Mouse (Mus musculus): ENCODE data around the gene Fndc3c1. TPM values are rescaled to one million over a fixed set of nuclear protein-coding genes. Genes with fewer than 3 reads are reported as not detected.
"Not testable (repeated sequence)": the region's sequence is repeated elsewhere in the genome, so short reads cannot be mapped to it uniquely, and the experiment has no call there.

The Fndc3c1 gene
- polyA plus RNA-seq (2021) = not detected

- TF ChIP-seq CTCF (IDR thresholded peaks at IDR 0.05) = no peak
- POLR2A ChIA-PET = no interaction called here
- H3K27me3 ChIP-seq = peaks cover 51% of the 10 kb centered on the region
- DNase-seq (ENCODE audit: low read depth, low spot score) = no peak
- CTCF ChIA-PET = no interaction called here
- ATAC-seq = no peak
- in situ Hi-C loops (cut with MboI; ENCODE audit: low pct_unique_long_range_greater_than_20kb) = no loop called here
Observed at GRCm38 (mm10) chrX:106485101-106485651, at the start of gene Fndc3c1. Gene Fndc3c1, minus strand, starts transcription at chrX:106485401.

- POLR2A ChIA-PET = no interaction called here
- no peak for TF ChIP-seq CTCF (IDR thresholded peaks at IDR 0.05)
- CTCF ChIA-PET = no interaction called here
- in situ Hi-C loops (cut with MboI; ENCODE audit: low pct_unique_long_range_greater_than_20kb) = no loop called here
- H3K27me3 ChIP-seq = peaks cover 50% of the 10 kb centered on the region
- DNase-seq (ENCODE audit: low read depth, low spot score) (no peak), ATAC-seq (no peak)
Observed at GRCm38 (mm10) chrX:106486451-106486850, 1.2 kb upstream of the Fndc3c1 start.

GRCm38 (mm10) chrX:106485671-106486070, 470 bp upstream of the Fndc3c1 start:
- peaks cover 55% of the 10 kb centered on the region for H3K27me3 ChIP-seq
- ATAC-seq (no peak), DNase-seq (ENCODE audit: low read depth, low spot score) (no peak)
- in situ Hi-C loops (cut with MboI; ENCODE audit: low pct_unique_long_range_greater_than_20kb) = no loop called here
- ChIA-PET CTCF (no interaction called here), POLR2A (no interaction called here)
- TF ChIP-seq CTCF (IDR thresholded peaks at IDR 0.05) = no peak

- CTCF ChIA-PET; ATAC-seq; in situ Hi-C loops (cut with MboI; ENCODE audit: low pct_unique_long_range_greater_than_20kb); DNase-seq (ENCODE audit: low read depth, low spot score); POLR2A ChIA-PET: not testable (repeated sequence)
- TF ChIP-seq CTCF (IDR thresholded peaks at IDR 0.05) = peak; percentile 49
- peaks cover 59% of the 10 kb centered on the region for H3K27me3 ChIP-seq
Observed at GRCm38 (mm10) chrX:106479891-106480290, 5.3 kb downstream of the Fndc3c1 start.

- CTCF ChIA-PET = no interaction called here
- POLR2A ChIA-PET = no interaction called here
Observed at GRCm38 (mm10) chrX:106385304-106385703, 99.9 kb downstream of the Fndc3c1 start.

GRCm38 (mm10) chrX:106380608-106381007, 104.6 kb downstream of the Fndc3c1 start:
- ChIA-PET CTCF (no interaction called here), POLR2A (no interaction called here)
- TF ChIP-seq CTCF (IDR thresholded peaks at IDR 0.05) = no peak
- ATAC-seq (no peak), DNase-seq (ENCODE audit: low read depth, low spot score) (no peak)
- in situ Hi-C loops (cut with MboI; ENCODE audit: low pct_unique_long_range_greater_than_20kb) = no loop called here
- peaks cover 12% of the 10 kb centered on the region for H3K27me3 ChIP-seq

More at GRCm38 (mm10) chrX:106385304-106385703, 99.9 kb downstream of the Fndc3c1 start:
- TF ChIP-seq CTCF (IDR thresholded peaks at IDR 0.05) = peak; percentile 12
- ATAC-seq (no peak), DNase-seq (ENCODE audit: low read depth, low spot score) (no peak)
- in situ Hi-C loops (cut with MboI; ENCODE audit: low pct_unique_long_range_greater_than_20kb) = no loop called here
- H3K27me3 ChIP-seq = peaks cover 7% of the 10 kb centered on the region

Other genes starting within 250 kb of the Fndc3c1 start
- not detected for gene Fnd3c2, start 230.0 kb downstream of the Fndc3c1 start, polyA plus RNA-seq (2021)
- not detected for gene Gm5127, start 97.8 kb upstream of the Fndc3c1 start, polyA plus RNA-seq (2021)
- gene Cysltr1, start 118.3 kb upstream of the Fndc3c1 start, polyA plus RNA-seq (2021) = 0.01 TPM

Data from Patski (cell line).